Mouse (Mus musculus) leukemia stem cell, adult 10-12 weeks (primary cell): ENCODE measurements around the gene 1700024G13Rik. TPM values are rescaled to one million over a fixed set of nuclear protein-coding genes. Genes with fewer than 3 reads are reported as not detected.

Experiments
- polyA plus RNA-seq: library from polyadenylated mRNA; stranded (reverse); fragments of >175 nt; gene quantifications from 2 replicates; pipeline ENCODE4 v1.2.3, GENCODE M21; 2012; ENCODE audit warnings: low replicate concordance

Gene 1700024G13Rik
- not detected in 2 replicates for polyA plus RNA-seq

DNA sequence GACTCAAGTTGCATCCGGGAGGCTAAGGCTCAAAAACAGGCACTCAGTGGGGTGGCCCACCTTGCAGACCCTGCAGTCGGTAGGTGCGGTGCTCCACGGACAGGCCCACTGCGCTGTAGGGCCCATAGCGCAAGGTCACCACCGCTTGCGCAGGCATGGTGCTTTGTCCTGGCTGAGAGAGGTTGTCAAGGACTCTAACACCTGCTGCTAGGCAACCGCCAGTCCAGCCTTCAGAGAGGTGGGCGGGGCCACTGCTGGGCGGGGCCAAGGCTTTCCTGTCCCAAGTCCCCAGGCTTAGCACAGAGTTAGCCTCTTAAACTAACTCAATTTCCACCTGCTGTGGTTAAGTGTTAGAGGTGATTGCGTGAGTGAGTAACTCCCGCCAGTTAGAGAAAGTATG lies at the start of gene 1700024G13Rik:
TSS of gene 1700024G13Rik (minus strand) at position 196 of the 400 bp plus-strand sequence.

Other genes with a start within 250 kb of the 1700024G13Rik start
- gene Msmb, start 246.4 kb downstream of the 1700024G13Rik start, polyA plus RNA-seq, result not detected in 2 replicates
- gene Ncoa4, start 228.5 kb downstream of the 1700024G13Rik start, polyA plus RNA-seq, result 1.7 and 8.7 TPM in 2 replicates
- gene Timm23, start 186.5 kb downstream of the 1700024G13Rik start, polyA plus RNA-seq, result 85.3 and 292 TPM in 2 replicates
- gene Parg, start 186.4 kb downstream of the 1700024G13Rik start, polyA plus RNA-seq, result 13.2 and 18.1 TPM in 2 replicates
- gene Ogdhl, start 66.4 kb downstream of the 1700024G13Rik start, polyA plus RNA-seq, result 0.08 and 0.35 TPM in 2 replicates
- not detected in 2 replicates for gene Slc18a3, start 76.5 kb upstream of the 1700024G13Rik start, polyA plus RNA-seq
- not detected in 2 replicates for gene Chat, start 77.6 kb upstream of the 1700024G13Rik start, polyA plus RNA-seq
- gene Ercc6, start 125.1 kb upstream of the 1700024G13Rik start, polyA plus RNA-seq, result 1.7 and 2.8 TPM in 2 replicates
- not detected in 2 replicates for gene Prrxl1, start 211.0 kb upstream of the 1700024G13Rik start, polyA plus RNA-seq